Mouse (Mus musculus) T-helper 17 cell (primary cell): Measurements from ENCODE around the gene Jchain.
"Not testable (repeated sequence)": the region's sequence is repeated elsewhere in the genome, so short reads cannot be mapped to it uniquely, and the experiment has no call there.

Source experiments
- in situ Hi-C, 2 experiments: fragments of 300-600 bp; cut with MboI, MseI; formaldehyde crosslinking; loops; 1 replicate in 1 of 2; 2 replicates in 1 of 2; pipeline ENCODE4 v1.15.1; 2025; ENCODE audit warnings: high pct_unique_total_duplicates in 2 of 2

Jchain gene

GRCm38 (mm10) chr5:88527657-88528056, at the start of gene Jchain:
Gene Jchain, minus strand, starts transcription at chr5:88527891.
- in situ Hi-C loops = no loop called here

DNA sequence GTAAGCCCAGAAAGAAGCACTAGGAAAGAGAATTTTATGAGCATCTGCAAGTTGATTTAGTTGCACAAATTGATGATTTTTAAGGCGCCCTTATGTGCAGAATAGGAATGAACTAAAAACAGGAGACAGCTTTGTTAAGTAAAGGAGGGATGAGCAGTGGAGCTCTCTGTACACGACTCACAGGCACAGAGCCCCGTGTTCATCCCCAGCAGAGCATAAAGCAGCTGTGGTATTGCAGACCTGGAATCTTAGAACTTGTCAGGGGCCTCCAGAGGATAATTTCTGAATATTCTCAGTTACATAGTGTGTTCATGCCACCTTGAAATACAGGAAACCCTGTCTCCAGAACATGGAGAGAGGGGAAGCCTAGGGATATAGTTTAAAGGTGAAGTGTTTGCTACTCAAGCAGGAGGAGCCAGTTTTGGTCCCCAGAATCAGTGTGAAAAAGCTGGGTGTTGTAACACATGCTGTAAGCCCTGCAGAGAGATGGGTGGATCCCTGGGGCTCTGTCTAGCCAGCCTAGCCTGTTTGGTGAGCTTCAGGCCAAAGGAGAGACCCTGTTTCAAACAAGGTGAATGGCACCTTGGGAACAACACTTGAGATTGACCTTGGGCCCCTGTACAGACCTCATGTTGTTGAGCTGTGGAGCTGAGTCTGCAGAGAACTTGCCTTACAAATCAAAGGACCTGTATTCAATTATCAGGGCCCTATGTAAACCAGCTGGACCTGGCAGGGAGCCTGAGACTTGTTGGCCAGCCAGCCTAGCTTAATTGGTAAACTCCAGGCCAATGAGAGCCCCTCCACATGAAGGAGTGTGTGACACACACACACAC, 48.0 kb upstream of the Jchain start:
- in situ Hi-C loops = no loop called here

GRCm38 (mm10) chr5:88574829-88575228, 47.1 kb upstream of the Jchain start:
- in situ Hi-C loops = loop anchor here in 1 of 2 experiments (25.0 kb wide), 1 partner anchor 187 kb away; the partner anchor contains the start of gene Dck

DNA sequence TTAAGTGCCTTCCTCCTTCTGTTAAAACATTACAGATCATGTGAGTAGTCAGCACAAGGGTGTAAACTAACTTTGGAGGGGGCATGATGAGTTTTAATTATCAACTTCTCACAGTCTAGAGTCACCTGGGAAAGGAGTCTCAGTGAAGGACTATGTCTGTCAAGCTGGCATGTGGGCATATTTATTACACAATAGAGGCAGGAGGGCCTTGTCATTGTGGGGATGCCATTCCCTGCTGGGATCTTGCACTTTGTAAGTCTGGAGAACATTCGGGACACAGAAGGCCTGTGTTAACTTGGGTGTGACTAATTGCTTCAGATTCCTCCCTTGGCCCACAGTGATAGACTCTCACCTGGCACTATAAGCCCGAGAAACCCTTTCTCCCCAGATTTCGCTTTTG, 41.9 kb upstream of the Jchain start:
- in situ Hi-C loops = loop anchor here in 1 of 2 experiments (25.0 kb wide), 1 partner anchor 193 kb away; the partner anchor contains the start of gene Dck

DNA sequence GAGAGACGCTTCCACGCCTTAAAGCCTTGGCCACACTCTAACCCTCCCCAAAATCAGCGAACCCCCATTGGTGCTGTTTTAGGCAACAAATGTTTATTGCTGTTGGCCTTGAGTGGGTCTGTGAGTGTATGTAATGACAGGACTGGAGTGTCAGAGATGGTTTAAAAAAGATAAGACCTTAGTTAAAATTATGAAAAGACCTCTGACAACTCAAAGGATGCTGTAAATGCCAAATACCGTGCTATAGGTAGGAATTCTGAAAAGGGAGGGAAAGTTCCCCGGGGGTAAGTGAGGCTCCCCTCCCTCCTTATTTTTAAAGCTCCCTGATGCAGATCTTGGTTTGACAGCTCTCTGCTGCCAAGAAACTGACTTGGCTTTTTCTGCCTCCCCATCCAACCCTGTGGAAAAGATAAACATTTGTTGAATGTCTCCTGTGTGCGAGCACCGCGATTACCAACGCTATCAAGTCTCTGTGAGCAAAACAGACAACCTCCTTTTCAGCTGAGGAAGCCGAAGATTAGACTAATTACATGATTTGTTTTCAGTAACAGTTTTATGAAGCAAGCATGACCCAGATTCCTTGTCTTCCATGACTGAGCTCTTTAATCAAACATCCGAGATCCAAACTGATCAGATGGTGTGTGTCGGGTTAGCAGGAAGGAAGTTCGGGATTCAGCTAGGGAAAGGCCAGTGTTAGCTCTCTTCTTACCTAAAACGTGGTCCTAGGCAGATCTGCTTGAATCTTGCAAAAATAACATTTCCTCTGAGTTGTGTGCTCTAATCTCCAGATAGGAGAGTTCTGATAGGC, 38.5 kb upstream of the Jchain start:
- in situ Hi-C loops = loop anchor here in 1 of 2 experiments (25.0 kb wide), 1 partner anchor 196 kb away; the partner anchor contains the start of gene Dck

GRCm38 (mm10) chr5:88565148-88566033, 37.7 kb upstream of the Jchain start:
- in situ Hi-C loops = loop anchor here in 1 of 2 experiments (25.0 kb wide), 1 partner anchor 197 kb away; the partner anchor contains the start of gene Dck

DNA sequence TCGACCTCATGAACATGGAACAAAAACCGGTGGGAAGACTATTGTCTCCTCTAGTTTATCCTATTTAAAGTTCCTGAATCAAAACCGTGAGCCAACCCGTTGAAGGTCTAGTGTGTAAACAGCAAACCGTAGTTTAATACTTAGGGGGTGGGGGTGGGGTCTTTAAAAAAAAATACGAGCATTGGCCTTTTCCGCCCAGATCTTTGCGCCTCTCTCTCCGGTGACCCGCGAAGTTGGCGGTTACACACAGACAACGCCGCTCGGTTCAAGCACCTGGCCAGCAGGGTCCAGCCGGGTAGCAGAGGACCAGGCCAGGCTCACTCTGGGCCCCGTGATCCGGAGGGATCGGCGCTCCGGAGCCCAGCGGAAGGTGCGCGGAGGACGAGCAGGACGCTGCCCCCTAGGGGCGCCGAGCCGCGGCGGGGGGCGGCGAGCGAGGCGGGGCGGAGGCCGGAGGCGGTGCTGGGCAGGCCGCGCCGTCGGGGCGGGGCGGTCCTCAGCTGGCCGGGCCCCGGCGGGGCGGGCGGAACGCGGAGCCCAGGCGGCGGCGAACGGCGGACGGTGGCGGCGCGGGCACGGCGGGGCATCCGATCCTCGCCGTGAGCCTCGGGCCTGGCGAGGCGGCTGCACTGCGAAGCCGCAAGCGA, 36.9 kb upstream of the Jchain start, which contains the start of gene Rufy3:
TSS of gene Rufy3 (plus strand) at position 540 of the 647 bp plus-strand sequence.
- in situ Hi-C loops = loop anchor here in 1 of 2 experiments (25.0 kb wide), 1 partner anchor 198 kb away; the partner anchor contains the start of gene Dck

DNA sequence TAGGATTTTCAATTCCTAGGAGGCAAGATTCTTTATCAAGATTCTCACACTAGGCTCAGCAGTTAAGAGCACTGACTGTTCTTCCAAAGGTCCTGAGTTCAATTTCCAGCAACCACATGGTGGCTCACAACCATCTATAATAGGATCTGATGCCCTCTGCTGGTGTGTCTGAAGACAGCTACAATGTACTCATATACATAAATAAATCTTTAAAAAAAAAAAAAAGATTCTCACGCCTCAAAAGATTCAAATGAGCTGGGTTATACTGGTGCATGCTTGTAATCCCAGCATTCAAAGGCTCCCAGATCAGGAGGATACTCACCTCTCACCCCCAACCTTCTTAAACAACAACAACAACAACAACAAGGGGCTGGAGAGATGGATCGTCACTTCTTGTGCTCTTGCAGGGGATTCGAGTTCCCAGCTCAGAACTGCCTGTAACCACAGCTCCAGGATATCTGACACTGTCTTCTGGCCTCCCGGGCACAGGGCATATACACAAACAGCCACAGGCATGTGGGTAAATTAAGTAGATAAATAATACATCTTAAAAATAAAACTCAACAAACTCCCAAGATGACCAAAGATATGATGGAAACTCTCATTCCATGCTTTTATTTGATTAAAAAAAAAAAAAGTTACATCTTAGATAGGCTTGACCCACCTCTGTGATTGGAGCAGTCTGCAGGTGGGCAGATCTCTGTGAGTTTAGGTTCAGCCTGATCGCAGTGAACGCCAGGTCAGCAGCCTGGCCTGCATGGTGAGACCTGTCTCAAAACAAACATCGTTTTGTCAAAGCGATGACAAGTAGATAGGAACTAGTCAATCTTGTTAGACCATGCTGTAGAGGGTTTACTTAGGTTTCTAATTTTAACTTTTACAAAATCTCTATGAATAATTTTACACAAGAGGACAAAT, 35.4 kb upstream of the Jchain start:
- in situ Hi-C loops = loop anchor here in 1 of 2 experiments (25.0 kb wide), 1 partner anchor 199 kb away; the partner anchor contains the start of gene Dck

DNA sequence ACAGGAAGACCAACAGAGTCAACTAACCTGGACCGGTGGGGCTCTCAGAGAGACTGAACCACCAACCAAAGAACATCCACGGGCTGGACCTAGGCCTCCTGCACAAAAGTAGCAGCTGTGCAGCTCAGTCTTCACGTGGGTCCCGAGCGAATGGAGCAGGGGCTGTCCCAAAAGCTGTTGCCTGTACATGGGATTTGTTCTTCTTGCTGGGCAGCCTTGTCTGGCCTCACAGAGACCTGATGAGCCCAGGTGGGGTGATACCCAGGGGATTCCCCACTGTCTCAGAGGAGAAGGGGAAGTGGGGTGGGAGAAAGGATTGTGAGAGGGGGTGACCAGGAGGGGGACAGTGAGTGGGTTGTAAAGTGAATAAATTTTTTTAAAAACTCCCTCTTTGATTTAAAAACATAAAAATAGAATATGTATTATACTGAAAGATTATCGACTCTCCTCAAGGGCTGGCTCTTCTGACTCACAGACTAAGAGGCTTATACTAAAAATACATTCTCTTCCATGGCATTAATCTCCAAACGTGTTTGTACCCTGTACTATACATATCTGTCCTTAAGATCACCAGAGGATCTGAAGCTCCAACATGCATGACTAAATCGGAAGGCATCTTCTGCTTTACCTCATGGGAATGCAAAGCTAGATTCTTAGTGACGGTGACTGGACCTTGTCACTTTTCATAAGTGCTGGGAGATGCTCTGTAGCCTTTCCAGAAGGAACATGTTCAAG, 33.6 kb upstream of the Jchain start:
- in situ Hi-C loops = loop anchor here in 1 of 2 experiments (25.0 kb wide), 1 partner anchor 201 kb away; the partner anchor contains the start of gene Dck

DNA sequence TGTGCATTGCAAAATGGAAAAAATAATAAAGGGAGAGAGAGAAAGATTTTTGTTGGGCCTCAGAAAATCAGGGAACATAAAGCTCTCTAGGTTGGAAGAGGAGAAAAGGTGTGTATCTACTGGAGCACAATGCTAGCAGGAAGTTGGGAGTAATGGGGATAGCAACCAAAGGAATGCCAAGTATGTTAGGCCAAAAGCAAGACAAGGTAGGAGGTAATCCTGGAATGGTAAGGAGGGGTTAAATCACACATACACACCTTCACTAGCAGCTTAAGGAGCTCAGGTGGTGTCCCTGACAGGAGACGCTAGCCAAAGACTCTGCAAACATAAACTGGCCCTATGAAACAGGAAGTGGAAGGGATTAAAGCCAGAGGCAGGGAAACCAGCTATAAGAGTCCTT, 31.3 kb upstream of the Jchain start:
- in situ Hi-C loops = loop anchor here (10.0 to 25.0 kb wide), 2 partner anchors 203 to 1754 kb away; partner anchors contain the start of genes Dck (in 1 of the 2) and Ythdc1 (in 1 of the 2)

DNA sequence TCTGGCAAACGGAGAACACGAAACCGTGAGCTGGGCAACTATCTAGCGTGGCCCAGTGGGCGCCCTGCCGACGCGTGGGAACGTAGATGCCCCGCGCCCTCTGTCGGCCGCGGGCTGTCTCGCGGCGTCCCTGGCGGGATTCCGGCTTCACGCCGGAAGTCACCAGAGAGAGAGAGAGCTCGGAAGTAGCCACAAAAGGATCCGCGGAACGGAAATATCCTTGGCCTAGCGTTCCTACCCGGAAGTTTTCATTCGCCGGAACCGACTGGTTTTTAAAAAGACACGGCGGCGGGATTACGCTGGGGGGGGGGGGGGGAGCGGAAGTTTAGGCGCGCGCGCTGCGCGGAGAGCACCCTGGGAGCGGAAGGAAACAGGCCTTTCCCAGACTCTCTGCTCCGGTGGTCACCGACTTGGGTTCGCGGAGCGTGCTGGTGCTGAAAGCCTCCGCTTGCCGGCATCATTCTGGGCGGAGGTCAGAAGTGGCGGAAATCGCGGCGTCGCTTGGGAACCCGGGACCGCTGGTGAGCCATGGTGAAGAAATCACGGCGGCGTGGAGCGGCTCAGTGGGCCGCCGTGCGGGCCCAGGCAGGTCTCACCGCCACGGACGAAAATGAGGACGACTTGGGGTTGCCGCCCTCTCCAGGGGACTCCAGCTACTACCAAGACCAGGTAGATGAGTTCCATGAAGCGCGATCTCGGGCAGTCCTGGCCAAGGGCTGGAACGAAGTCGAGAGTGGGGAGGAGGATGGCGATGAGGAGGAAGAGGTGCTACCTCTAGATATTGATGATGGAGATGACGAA, 26.6 kb upstream of the Jchain start, which contains the start of gene Utp3:
TSS of gene Utp3 (plus strand) at position 377 of the 801 bp plus-strand sequence.
- in situ Hi-C loops = loop anchor here (10.0 to 25.0 kb wide), 2 partner anchors 208 to 1749 kb away; partner anchors contain the start of genes Dck (in 1 of the 2) and Ythdc1 (in 1 of the 2)

DNA sequence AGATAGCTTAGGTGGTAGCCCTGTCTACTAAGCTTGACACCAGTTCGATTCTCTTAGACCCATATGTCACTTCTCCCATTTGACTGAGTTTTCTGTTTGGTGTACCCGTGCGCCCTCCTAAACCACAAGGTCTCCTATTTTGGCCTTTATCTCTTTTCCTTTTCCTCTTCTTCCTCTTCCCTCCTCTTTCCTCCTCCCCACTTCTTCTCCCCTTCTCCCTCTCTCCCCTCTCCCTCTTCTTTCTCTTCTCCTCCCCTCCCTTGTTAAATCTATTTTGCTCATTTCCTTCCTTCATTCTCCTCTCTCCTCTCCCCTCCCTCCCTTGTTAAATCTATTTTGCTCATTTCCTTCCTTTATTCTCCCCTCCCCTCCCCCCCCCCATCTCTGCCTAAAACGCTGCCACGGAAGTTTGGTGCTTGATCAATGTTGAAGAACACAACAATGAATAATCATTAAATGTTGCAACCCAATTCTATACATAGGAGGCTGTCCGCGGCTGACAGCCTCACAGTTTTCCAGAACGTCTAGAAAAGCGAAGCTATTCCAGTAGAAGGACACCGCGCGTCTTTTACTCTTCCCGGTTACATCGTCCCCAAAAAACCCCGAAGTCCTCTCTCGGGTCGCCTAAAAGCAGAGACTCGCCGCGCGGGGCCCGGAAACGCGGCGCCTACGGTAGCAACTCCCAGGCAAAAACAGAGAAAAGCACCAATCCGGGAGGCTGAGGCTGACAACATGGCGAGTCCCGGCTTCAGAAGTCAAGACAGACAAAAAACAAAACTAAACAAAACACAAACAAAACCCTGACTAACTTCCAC, 25.8 kb upstream of the Jchain start:
- in situ Hi-C loops = loop anchor here (10.0 to 25.0 kb wide), 2 partner anchors 209 to 1749 kb away; partner anchors contain the start of genes Dck (in 1 of the 2) and Ythdc1 (in 1 of the 2)

DNA sequence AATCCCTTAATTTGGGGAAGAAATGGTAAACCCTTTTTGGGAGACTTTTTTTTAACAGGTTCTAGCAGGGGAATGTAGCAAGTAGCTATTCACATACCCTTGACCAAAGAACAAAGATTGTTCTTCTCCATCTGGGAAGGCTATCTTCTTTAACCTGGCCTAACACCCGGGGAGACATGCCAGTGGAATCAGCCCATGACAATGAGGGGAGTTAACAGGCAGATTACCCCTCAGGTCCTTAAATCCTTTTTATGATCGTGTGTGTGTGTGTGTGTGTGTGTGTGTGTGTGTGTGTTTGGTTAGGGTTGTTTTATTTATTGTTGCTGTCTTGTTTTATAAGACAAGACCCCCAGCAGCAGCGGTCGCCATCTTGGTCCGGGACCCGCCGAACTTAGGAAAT, 17.8 kb upstream of the Jchain start:
- in situ Hi-C loops = no loop called here

GRCm38 (mm10) chr5:88544411-88544810, 16.7 kb upstream of the Jchain start:
- in situ Hi-C loops = not testable (repeated sequence)

DNA sequence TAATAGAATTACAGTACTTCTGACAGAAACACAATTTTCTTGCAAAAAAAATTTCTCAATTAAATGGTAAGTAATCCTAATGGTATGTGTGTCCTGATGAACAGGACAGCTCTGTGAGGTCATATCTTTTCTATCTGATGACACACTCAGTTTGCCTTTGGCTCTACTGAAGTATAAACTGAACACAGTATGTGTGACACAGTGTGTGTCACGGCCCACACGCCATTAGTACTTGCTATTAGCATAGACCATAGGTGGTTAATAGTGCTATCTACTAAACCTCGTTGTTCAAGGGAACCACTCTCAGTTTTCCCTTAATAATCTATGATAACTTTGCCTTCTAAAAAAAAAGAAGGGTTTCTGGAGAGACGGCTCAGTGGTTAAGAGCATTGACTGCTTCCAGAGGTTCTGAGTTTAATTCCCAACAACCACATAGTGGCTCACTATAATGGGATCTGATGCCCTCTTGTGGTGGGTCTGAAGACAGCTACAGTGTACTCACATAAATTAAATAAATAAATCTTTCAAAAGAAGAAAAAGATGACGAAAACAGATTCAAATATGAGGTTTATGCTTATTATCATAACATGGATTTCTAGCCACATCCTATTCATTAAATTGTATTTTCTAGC, 15.1 kb upstream of the Jchain start:
- in situ Hi-C loops = no loop called here

GRCm38 (mm10) chr5:88540845-88541244, 13.2 kb upstream of the Jchain start:
- in situ Hi-C loops = no loop called here
